Comparison of ENCODE assay signal across 8 mouse cellular contexts in the genomic region with DNA sequence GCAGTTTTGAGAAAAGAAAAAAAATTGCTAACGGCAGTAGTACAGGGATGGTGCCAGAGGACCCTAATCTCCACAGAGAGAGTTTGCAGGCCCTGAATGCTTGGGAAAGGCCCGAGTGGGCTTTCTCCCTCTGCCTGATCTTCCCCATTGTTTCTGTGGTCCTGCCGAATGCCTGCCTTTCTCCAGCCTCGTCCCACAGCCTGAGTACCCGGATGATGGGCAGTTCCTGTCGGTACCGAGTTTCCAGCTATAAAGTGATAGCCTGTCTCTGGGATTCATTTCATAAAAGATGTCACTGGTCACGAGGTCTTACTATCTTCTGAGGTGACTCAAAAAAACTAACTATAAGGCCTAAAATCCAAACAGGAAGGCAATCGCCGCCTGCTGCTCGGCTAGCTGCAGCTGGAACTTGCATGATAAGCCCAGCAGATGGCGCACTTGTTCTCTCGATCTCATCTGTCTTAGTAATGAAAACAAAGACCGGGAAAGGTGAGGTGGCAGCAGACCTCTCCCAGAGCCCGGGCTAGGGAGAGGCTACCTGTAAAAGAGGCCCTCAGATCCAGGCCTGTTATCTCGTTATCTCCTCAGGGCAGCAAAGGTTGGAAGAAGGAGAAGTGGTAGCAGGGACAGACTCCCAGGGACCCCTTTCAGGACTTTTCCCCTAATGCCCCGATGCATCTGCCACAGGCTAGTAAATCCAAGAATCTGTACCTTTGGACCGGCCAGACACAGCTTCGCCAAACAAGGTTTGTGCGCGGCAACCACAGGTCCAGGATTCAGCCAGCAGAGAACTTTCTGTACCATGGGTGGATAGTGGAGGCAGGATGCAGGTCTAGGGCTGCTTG. TPM values are rescaled to one million over a fixed set of nuclear protein-coding genes. Genes with fewer than 3 reads are reported as not detected.
DNase-seq lines count a peak whose midpoint lies in the region; ATAC-seq and TF ChIP-seq lines count a peak whose summit lies in the region.

No protein-coding gene starts in this region.

- H3K36me3 ChIP-seq in G1E (replicated peaks): peaks cover 18% of the 10 kb centered on the region
- H3K36me3 ChIP-seq in hindbrain, embryonic 10.5 days: peaks cover 15% of the 10 kb centered on the region
- H3K36me3 ChIP-seq in lung, embryonic 15.5 days: no peaks in the 10 kb centered on the region

- no peak for ATAC-seq in G1E (ENCODE audit: extremely low read depth, insufficient number of reproducible peaks, low FRiP score, poor library complexity, severe bottlenecking)
- peak; percentile 61 for ATAC-seq in frontal cortex, adult (ENCODE audit: low TSS enrichment)
- ATAC-seq in lung, embryonic 15.5 days (ENCODE audit: borderline replicate concordance, extremely low read depth, low FRiP score, low TSS enrichment): no peak

- peaks cover 7% of the 10 kb centered on the region for H3K4me1 ChIP-seq in G1E (ENCODE audit: insufficient read depth, low read depth, low read length)
- H3K4me1 ChIP-seq in cerebellum, adult 2 months (ENCODE audit: control insufficient read depth, insufficient read depth, low read length): peaks cover 49% of the 10 kb centered on the region
- H3K4me1 ChIP-seq in hindbrain, embryonic 10.5 days (replicated peaks): peaks cover 35% of the 10 kb centered on the region
- peaks cover 5% of the 10 kb centered on the region; the same call in 1 of the 2 replicates for H3K4me1 ChIP-seq in lung, embryonic 15.5 days

- WGBS in cerebellum, adult 2 months: 14% methylated on average over 21 of the region's 21 CpGs
- 26% methylated on average over 21 of the region's 21 CpGs for WGBS in hindbrain, embryonic 10.5 days
- WGBS in lung, embryonic 15.5 days: 24% methylated on average over 21 of the region's 21 CpGs

- no peak overlapping the region for H3K4me3 ChIP-seq in G1E (ENCODE audit: low read depth, low read length)
- H3K4me3 ChIP-seq in cerebellum, adult 2 months (replicated peaks; ENCODE audit: insufficient read depth, low read depth, low read length): no peak overlapping the region
- peak overlapping the region; percentile 34 for H3K4me3 ChIP-seq in hindbrain, embryonic 10.5 days
- peak overlapping the region; percentile 12; the same call in 1 of the 2 replicates for H3K4me3 ChIP-seq in lung, embryonic 15.5 days

- peak; percentile 53 for DNase-seq in G1E (ENCODE audit: low spot score)
- DNase-seq in cerebellum, adult 2 months: peak; percentile 87 to 92
- DNase-seq in hindbrain, embryonic 10.5 days (ENCODE audit: low spot score): peak; percentile 87
- peak; percentile 78 for DNase-seq in layer of hippocampus, adult 9-10 months (ENCODE audit: low spot score)
- DNase-seq in ovary, postnatal 10 days (ENCODE audit: low spot score): peak; percentile 54
- peak; percentile 87 for DNase-seq in thymus, postnatal 0 days (ENCODE audit: low spot score)

- H3K9me3 ChIP-seq in G1E (replicated peaks): no peaks in the 10 kb centered on the region
- no peaks in the 10 kb centered on the region for H3K9me3 ChIP-seq in hindbrain, embryonic 10.5 days
- H3K9me3 ChIP-seq in lung, embryonic 15.5 days: no peaks in the 10 kb centered on the region

- H3K4me2 ChIP-seq in lung, embryonic 15.5 days: peak overlapping the region; percentile 52

- TF ChIP-seq CTCF in G1E (IDR thresholded peaks at IDR 0.05; ENCODE audit: low read depth, low read length): peak; percentile 69
- peak; percentile 91 for TF ChIP-seq CTCF in cerebellum, adult 2 months (IDR thresholded peaks at IDR 0.05; ENCODE audit: borderline replicate concordance, insufficient read depth, low read depth, low read length)

- peak overlapping the region; percentile 81 for H3K27ac ChIP-seq in cerebellum, adult 2 months (ENCODE audit: insufficient read depth, low read length)
- peak overlapping the region; percentile 84 for H3K27ac ChIP-seq in hindbrain, embryonic 10.5 days
- H3K27ac ChIP-seq in lung, embryonic 15.5 days: no peak overlapping the region

- H3K9ac ChIP-seq in lung, embryonic 15.5 days: peak overlapping the region; percentile 27; the same call in 1 of the 2 replicates

- peak; percentile 21; the same call in 1 of the 2 replicates for TF ChIP-seq POLR2A in cerebellum, adult 2 months (IDR thresholded peaks at IDR 0.05; ENCODE audit: borderline replicate concordance, insufficient read depth, low read length)

- peaks cover 8% of the 10 kb centered on the region for H3K27me3 ChIP-seq in G1E (ENCODE audit: insufficient read depth, low read length)
- H3K27me3 ChIP-seq in cerebellum, adult 2 months (ENCODE audit: control insufficient read depth, insufficient read depth, low read length): no peaks in the 10 kb centered on the region
- H3K27me3 ChIP-seq in hindbrain, embryonic 10.5 days (ENCODE audit: insufficient read depth, poor library complexity, severe bottlenecking): no peaks in the 10 kb centered on the region
- no peaks in the 10 kb centered on the region for H3K27me3 ChIP-seq in lung, embryonic 15.5 days

RNA-seq across cellular contexts. Expression of gene Commd9, which starts 19.7 kb away (rescaled TPM):
- total RNA-seq in G1E (2014; fragmentation: Nextera tagmentation): 5.1 and 12.2 TPM in 2 replicates
- 80.9 and 99.3 TPM in 2 replicates for total RNA-seq in G1E (2017)
- 17.6 and 28.4 TPM in 2 replicates for polyA plus RNA-seq in G1E (2012)
- polyA plus RNA-seq in cerebellum, adult 2 months (2012; rRNA removed): 111 and 116 TPM in 2 replicates
- 71.5 and 85.4 TPM in 2 replicates for polyA plus RNA-seq in hindbrain, embryonic 10.5 days (2016; fragmentation: Nextera tagmentation; extraction: Ambion mirVana)
- polyA plus RNA-seq in lung, embryonic 15.5 days (2015; fragmentation: Nextera tagmentation; extraction: Ambion mirVana): 58.8 and 64.6 TPM in 2 replicates
- polyA plus RNA-seq in thymus, postnatal 0 days (2015; fragmentation: Nextera tagmentation; extraction: Ambion mirVana): 53.0 and 59.3 TPM in 2 replicates

RNA-seq across cellular contexts. Expression of gene Prr5l, which starts 22.9 kb away (rescaled TPM):
- not detected in 2 replicates for total RNA-seq in G1E (2014; fragmentation: Nextera tagmentation)
- total RNA-seq in G1E (2017): under 0.01 and 0.05 TPM in 2 replicates
- not detected in 2 replicates for polyA plus RNA-seq in G1E (2012)
- 28.5 and 37.8 TPM in 2 replicates for polyA plus RNA-seq in cerebellum, adult 2 months (2012; rRNA removed)
- 17.8 and 21.6 TPM in 2 replicates for polyA plus RNA-seq in hindbrain, embryonic 10.5 days (2016; fragmentation: Nextera tagmentation; extraction: Ambion mirVana)
- polyA plus RNA-seq in lung, embryonic 15.5 days (2015; fragmentation: Nextera tagmentation; extraction: Ambion mirVana): 40.5 and 41.7 TPM in 2 replicates
- 4.5 and 5.1 TPM in 2 replicates for polyA plus RNA-seq in thymus, postnatal 0 days (2015; fragmentation: Nextera tagmentation; extraction: Ambion mirVana)

Comparison
In these comparisons a context has a peak if more than half of its experiments do, and no peak if none do; other contexts are left out.
1. H3K4me3 ChIP-seq: peak in hindbrain, embryonic 10.5 days (single experiment) and lung, embryonic 15.5 days (single experiment); none in G1E (single experiment) and cerebellum, adult 2 months (single experiment).
2. Peak in every context shown above with its lines, with median percentiles within 50 percentile points of each other: DNase-seq.